Mouse (Mus musculus): ENCODE measurements around the gene Scfd2.

- TF ChIP-seq POLR2A (IDR thresholded peaks at IDR 0.05; ENCODE audit: borderline replicate concordance, extremely low read depth, low read depth, low read length): no peak
- peak; percentile 67 for TF ChIP-seq CTCF (IDR thresholded peaks at IDR 0.05; ENCODE audit: insufficient read depth, low read length)
These were observed 97.9 kb downstream of the Scfd2 start for GRCm38 (mm10) chr5:74433580-74434147.
